Mouse (Mus musculus) heart, embryonic 14.5 days (tissue): Measurements from ENCODE around the gene Rpl39l. TPM values are rescaled to one million over a fixed set of nuclear protein-coding genes. Genes with fewer than 3 reads are reported as not detected.

ENCODE experiments used
- ATAC-seq: fragments of 200-750 bp; cut with Nextera tagmentation; 2 replicates; pipeline ENCODE4 v1.8.0; 2017; ENCODE audit warnings: low read depth, moderate TSS enrichment; ENCODE audit not compliant: insufficient number of reproducible peaks, insufficient read depth, low FRiP score
- H3K27ac ChIP-seq, 2 experiments: fragments of 200-500 bp in 1 of 2; fragments of 300-500 bp in 1 of 2; sonication (generic) in 1 of 2; replicated peaks in 1 of 2; 2 replicates each; pipeline ENCODE4 v1.5.1; 2012 to 2014; ENCODE audit warnings: low read depth in 2 of 2, low read length in 2 of 2, control low read depth in 1 of 2, mild to moderate bottlenecking in 1 of 2, mixed read lengths in 1 of 2; ENCODE audit not compliant: control insufficient read depth in 1 of 2, insufficient read depth in 1 of 2
- H3K27me3 ChIP-seq: fragments of 300-500 bp; sonication (generic); 2 replicates; pipeline ENCODE4 v1.6.1; 2014; ENCODE audit warnings: mild to moderate bottlenecking, low read length, control low read depth; ENCODE audit not compliant: control insufficient read depth, insufficient read depth
- H3K36me3 ChIP-seq: fragments of 300-500 bp; sonication (generic); 2 replicates; pipeline ENCODE4 v1.6.1; 2014; ENCODE audit warnings: mild to moderate bottlenecking, control low read depth, low read length, mixed read lengths; ENCODE audit not compliant: control insufficient read depth, insufficient read depth
- H3K4me1 ChIP-seq, 2 experiments: fragments of 200-500 bp in 1 of 2; fragments of 300-500 bp in 1 of 2; sonication (generic) in 1 of 2; 2 replicates each; pipeline ENCODE4 v1.6.1; 2012 to 2014; ENCODE audit warnings: low read length in 2 of 2, control low read depth in 1 of 2, mixed read lengths in 1 of 2; ENCODE audit not compliant: control insufficient read depth in 2 of 2, insufficient read depth in 2 of 2
- H3K4me2 ChIP-seq: fragments of 300-500 bp; sonication (generic); 2 replicates; pipeline ENCODE4 v1.6.1; 2014; ENCODE audit warnings: mild to moderate bottlenecking, low read length
- H3K4me3 ChIP-seq, 2 experiments: fragments of 200-500 bp in 1 of 2; fragments of 300-500 bp in 1 of 2; sonication (generic) in 1 of 2; 2 replicates each; pipeline ENCODE4 v1.5.1; 2012 to 2014; ENCODE audit warnings: low read length in 2 of 2, mild to moderate bottlenecking in 2 of 2, control low read depth in 1 of 2, low read depth in 1 of 2, moderate library complexity in 1 of 2; ENCODE audit not compliant: control insufficient read depth in 1 of 2, insufficient read depth in 1 of 2
- H3K9ac ChIP-seq: fragments of 300-500 bp; sonication (generic); 2 replicates; pipeline ENCODE4 v1.6.1; 2014; ENCODE audit warnings: mild to moderate bottlenecking, low read length
- H3K9me3 ChIP-seq: fragments of 300-500 bp; sonication (generic); 2 replicates; pipeline ENCODE4 v1.6.1; 2016; ENCODE audit warnings: low read length, control low read depth; ENCODE audit not compliant: control insufficient read depth
- WGBS: fragments of 180-500 bp; shearing (Covaris S2); extraction: QIAGEN DNeasy Blood & Tissue Kit; methylation state at CpG from one replicate; pipeline ENCODE4 v1.1.7; 2014; 5-methylcytosine and 5-hydroxymethylcytosine counted together
- polyA plus RNA-seq: library from polyadenylated mRNA; unstranded; fragments of >200 nt; fragmentation: Nextera tagmentation; extraction: Ambion mirVana; gene quantifications from 2 replicates; pipeline ENCODE4 v1.2.1, GENCODE M21; 2014

Rpl39l gene
- 0.53 TPM in 1 of 2 replicates, not detected in the other for polyA plus RNA-seq

GRCm38 (mm10) chr16:10170005-10170404 is at the start of gene Rpl39l:
Gene Rpl39l (plus strand): TSS chr16:10170226.
- 77% methylated on average over 22 of the region's 22 CpGs for WGBS
- Histone ChIP-seq H3K36me3 (no peaks in the 10 kb centered on the region), H3K27ac (no peak within 1 kb of the TSS), H3K9me3 (no peaks in the 10 kb centered on the region), H3K4me1 (no peaks in the 10 kb centered on the region), H3K4me2 (no peak within 1 kb of the TSS), H3K4me3 (no peak within 1 kb of the TSS), H3K9ac (no peak within 1 kb of the TSS), H3K27me3 (no peaks in the 10 kb centered on the region)
- ATAC-seq, result no peak

DNA sequence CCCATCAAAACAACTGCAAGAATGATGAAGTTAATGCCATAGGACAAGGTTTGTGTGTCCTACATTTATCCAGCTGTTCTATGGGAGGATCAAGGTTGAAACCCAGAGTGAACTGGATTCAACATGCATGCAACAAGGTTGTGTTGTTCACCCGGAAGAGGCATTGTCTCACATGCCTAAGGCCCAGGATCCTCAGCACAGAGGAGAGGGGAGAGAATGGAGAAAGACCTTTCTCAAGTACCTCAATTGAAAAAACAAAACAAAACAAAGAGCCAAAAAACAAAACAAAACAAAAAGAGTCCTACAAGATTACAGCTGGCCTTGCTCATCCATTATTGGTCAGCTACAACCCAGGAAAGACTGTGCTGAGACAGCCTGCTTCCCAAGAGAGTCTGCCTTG is 42.4 kb upstream of the Rpl39l start:
- ATAC-seq, result no peak
- Histone ChIP-seq H3K27me3 (no peaks in the 10 kb centered on the region), H3K9ac (no peak overlapping the region), H3K4me2 (no peak overlapping the region), H3K4me3 (no peak overlapping the region), H3K27ac (no peak overlapping the region), H3K4me1 (no peaks in the 10 kb centered on the region), H3K9me3 (peaks cover 14% of the 10 kb centered on the region), H3K36me3 (no peaks in the 10 kb centered on the region)
- WGBS, result 85% methylated on average over 1 of the region's 1 CpGs

DNA sequence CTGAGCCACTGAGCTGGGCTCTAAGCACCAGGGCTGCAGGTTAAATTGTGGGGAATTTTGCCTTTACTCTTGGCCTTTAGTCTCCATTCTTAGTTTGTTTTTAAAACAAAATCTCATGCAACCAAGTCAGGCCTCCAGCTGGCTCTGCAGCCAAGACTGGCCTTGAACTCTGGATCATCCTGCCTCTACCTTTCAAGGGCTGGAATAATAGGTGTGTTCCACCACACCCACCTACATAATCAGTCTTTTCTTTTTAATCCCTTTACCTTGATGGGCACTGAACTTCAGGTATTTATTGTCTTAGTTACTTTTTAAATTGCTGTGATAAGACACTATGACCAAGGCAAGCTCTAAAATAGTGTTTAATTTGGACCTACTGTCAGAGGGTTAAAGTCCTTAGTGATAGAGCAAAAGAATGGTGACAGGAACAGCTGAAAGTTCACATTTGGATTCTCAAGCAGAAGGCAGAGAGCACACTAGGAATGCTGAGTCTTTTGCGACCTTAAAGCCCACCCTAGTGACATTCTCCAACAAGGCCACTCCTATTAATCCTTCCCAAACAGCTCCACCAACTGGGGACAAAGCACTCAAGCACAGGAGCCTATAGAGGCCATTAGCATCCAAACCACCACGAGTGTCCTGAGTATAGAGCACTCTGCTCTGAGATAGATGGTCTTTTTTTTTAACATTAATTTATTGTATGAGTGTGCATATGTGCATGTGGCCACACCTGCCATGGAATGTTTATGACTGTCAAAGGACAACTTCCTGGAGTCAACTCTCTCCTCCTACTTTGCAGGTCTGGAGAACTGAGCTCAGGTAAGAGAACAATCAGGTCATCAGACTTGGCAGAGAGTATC is 40.7 kb upstream of the Rpl39l start:
- no peak for ATAC-seq
- 57% methylated on average over 2 of the region's 2 CpGs for WGBS
- no peaks in the 10 kb centered on the region for H3K36me3 ChIP-seq
- H3K4me1 ChIP-seq, result no peaks in the 10 kb centered on the region
- H3K4me2 ChIP-seq, result no peak overlapping the region
- no peak overlapping the region for H3K27ac ChIP-seq
- H3K9ac ChIP-seq, result no peak overlapping the region
- no peaks in the 10 kb centered on the region for H3K27me3 ChIP-seq
- H3K4me3 ChIP-seq, result no peak overlapping the region
- peaks cover 8% of the 10 kb centered on the region for H3K9me3 ChIP-seq

- no peak for ATAC-seq
- no peak overlapping the region for H3K9ac ChIP-seq
- no peaks in the 10 kb centered on the region for H3K27me3 ChIP-seq
- no peaks in the 10 kb centered on the region for H3K4me1 ChIP-seq
- no peak overlapping the region for H3K27ac ChIP-seq
- WGBS, result 43% methylated on average over 2 of the region's 2 CpGs
- no peaks in the 10 kb centered on the region for H3K36me3 ChIP-seq
- H3K4me2 ChIP-seq, result no peak overlapping the region
- no peak overlapping the region for H3K4me3 ChIP-seq
- H3K9me3 ChIP-seq, result 0 out of 2 replicates have a peak, but pooled peaks cover 6% of the 10 kb centered on the region
These were observed 26.9 kb upstream of the Rpl39l start for GRCm38 (mm10) chr16:10143166-10143565.

DNA sequence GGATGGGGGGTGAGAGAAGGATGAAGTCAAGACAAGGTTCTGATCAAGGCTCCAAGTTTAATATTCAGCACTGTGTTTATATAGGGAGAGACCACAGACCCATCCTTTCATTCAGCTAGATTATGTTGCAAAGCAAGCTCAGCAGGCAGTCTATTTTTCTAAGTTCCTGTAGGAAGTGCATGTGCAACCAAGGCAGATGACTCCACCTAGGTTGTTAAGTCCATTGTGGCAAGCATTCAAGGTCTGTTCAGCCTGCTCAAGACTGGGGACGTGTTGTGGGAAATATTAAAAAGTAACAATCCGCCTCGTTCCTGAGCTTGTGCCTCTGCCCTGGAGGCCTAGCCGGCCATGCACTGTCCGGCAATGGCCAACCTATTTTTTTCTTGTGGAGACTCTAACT is 22.6 kb upstream of the Rpl39l start:
- 83% methylated on average over 5 of the region's 5 CpGs for WGBS
- Histone ChIP-seq H3K9me3 (0 out of 2 replicates have a peak, but pooled peaks cover 6% of the 10 kb centered on the region), H3K27ac (no peak overlapping the region), H3K4me2 (no peak overlapping the region), H3K27me3 (no peaks in the 10 kb centered on the region), H3K9ac (no peak overlapping the region), H3K4me3 (no peak overlapping the region), H3K36me3 (no peaks in the 10 kb centered on the region), H3K4me1 (no peaks in the 10 kb centered on the region)
- no peak for ATAC-seq

- Histone ChIP-seq H3K9me3 (no peaks in the 10 kb centered on the region), H3K27me3 (no peaks in the 10 kb centered on the region), H3K9ac (no peak overlapping the region), H3K4me3 (no peak overlapping the region), H3K4me1 (no peaks in the 10 kb centered on the region), H3K27ac (no peak overlapping the region), H3K36me3 (no peaks in the 10 kb centered on the region), H3K4me2 (no peak overlapping the region)
- 85% methylated on average over 8 of the region's 8 CpGs for WGBS
- ATAC-seq, result no peak
These were observed 712 bp upstream of the Rpl39l start for GRCm38 (mm10) chr16:10169123-10169905.

DNA sequence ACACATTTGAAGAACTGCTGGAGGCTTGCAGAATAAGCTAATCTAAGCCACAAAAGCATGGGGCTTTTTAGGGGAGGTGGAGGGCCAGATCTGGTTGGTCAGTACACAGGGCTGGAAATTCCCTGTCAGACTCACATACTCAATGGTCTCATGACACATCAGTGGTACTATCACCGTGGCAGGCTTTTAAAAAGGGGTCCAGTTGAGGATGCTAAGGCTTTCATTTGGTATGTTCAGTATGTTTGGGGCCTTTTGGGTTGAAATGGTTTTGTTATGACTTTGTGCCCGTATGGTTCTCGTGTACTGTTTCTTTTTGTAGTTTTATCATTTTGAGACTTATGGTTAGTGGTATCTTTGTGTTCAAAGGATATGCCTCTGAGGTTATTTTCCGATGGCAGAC is 1.2 kb downstream of the Rpl39l start:
- Histone ChIP-seq H3K4me1 (no peaks in the 10 kb centered on the region), H3K9me3 (no peaks in the 10 kb centered on the region), H3K9ac (no peak overlapping the region), H3K36me3 (no peaks in the 10 kb centered on the region), H3K27me3 (no peaks in the 10 kb centered on the region), H3K4me2 (no peak overlapping the region), H3K4me3 (no peak overlapping the region), H3K27ac (no peak overlapping the region)
- 73% methylated on average over 4 of the region's 4 CpGs for WGBS
- no peak for ATAC-seq
